In the genomic region with DNA sequence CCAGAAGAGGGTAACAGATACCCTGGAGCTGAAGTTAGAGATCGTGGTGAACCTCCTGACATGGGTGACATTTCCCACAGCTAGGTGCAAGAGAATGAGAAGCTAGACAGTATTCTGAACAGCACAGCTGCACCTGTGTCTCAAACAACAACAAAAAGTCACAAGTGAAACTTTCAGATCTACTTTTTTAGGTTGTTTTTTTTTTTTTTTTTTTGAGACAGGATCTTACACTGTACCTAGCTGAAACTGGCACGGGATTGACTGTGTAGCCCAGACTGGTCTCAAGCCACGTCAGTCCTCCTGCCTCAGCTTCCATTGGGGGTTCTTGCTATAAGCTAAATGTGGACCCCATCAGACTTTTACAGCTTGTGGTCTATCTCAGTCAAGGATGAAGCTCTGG, we compare ENCODE assay signal across 24 mouse cellular contexts. TPM values are rescaled to one million over a fixed set of nuclear protein-coding genes. Genes with fewer than 3 reads are reported as not detected.
DNase-seq lines count a peak whose midpoint lies in the region; ATAC-seq and TF ChIP-seq lines count a peak whose summit lies in the region.
"Had no signal": no experiment of that assay in that cellular context is flagged by ENCODE, and none has a peak within 500 bp of the region (broad histone marks: within the 10 kb centered on the region; RNA-seq: fewer than 3 reads in every experiment).

No protein-coding gene starts in this region.

- peaks cover 5% of the 10 kb centered on the region; the same call in 1 of the 2 replicates for H3K4me1 ChIP-seq in liver, adult 2 months (ENCODE audit: control insufficient read depth, insufficient read depth, low read length)
- H3K4me1 ChIP-seq in MEL (ENCODE audit: control insufficient read depth in 1 of 2, insufficient read depth in 2 of 2, low read length in 2 of 2), result peaks cover 16 to 18% of the 10 kb centered on the region in 2 experiments
- peaks cover 53% of the 10 kb centered on the region for H3K4me1 ChIP-seq in liver, embryonic 12.5 days
- H3K4me1 ChIP-seq in small intestine, adult 2 months (ENCODE audit: control insufficient read depth, insufficient read depth, insufficient read length, low read length), result peaks cover 5% of the 10 kb centered on the region

- no peak for TF ChIP-seq EP300 in MEL (IDR thresholded peaks at IDR 0.05; ENCODE audit: low read depth in 1 of 2, low read length in 2 of 2)

- no peak for ATAC-seq in liver, embryonic 12.5 days
- ATAC-seq in activated CD4-positive, CD25-positive, alpha-beta regulatory T cell, adult 4 months, result no peak
- no peak for ATAC-seq in granulocyte monocyte progenitor cell, adult 5-6 weeks (replicated peaks; ENCODE audit: poor library complexity, severe bottlenecking)
- ATAC-seq: forebrain, embryonic 13.5 days; inflammation-experienced regulatory T-cells, adult 6 months; midbrain, embryonic 15.5 days had no signal

- WGBS in liver, adult 2 months, result 52% methylated on average over 3 of the region's 3 CpGs
- 72% methylated on average over 3 of the region's 3 CpGs for WGBS in liver, embryonic 12.5 days (ENCODE audit: insufficient replicate concordance)
- WGBS in small intestine, adult 2 months, result 52% methylated on average over 3 of the region's 3 CpGs

- H3K27ac ChIP-seq in liver, adult 2 months (replicated peaks; ENCODE audit: insufficient read depth, low read depth, low read length), result no peak overlapping the region
- no peak overlapping the region for H3K27ac ChIP-seq in MEL (ENCODE audit: control insufficient read depth, low read depth, low read length)
- H3K27ac ChIP-seq in liver, embryonic 12.5 days, result peak overlapping the region; percentile 91; the same call in 1 of the 2 replicates
- H3K27ac ChIP-seq in small intestine, adult 2 months (ENCODE audit: insufficient read depth, low read depth, low read length), result peak overlapping the region; percentile 31; the same call in 1 of the 2 replicates
- H3K27ac ChIP-seq: forebrain, embryonic 13.5 days; hindbrain, embryonic 13.5 days; kidney, embryonic 15.5 days; limb, embryonic 13.5 days; lung, embryonic 15.5 days; midbrain, embryonic 15.5 days; neural tube, embryonic 12.5 days had no signal

- H3K36me3 ChIP-seq in liver, adult 2 months (ENCODE audit: control insufficient read depth, insufficient read depth, low read length), result no peaks in the 10 kb centered on the region
- peaks cover 0 to 23% of the 10 kb centered on the region in 2 experiments; a peak in 2 of 4 replicates for H3K36me3 ChIP-seq in MEL (ENCODE audit: control insufficient read depth in 1 of 2, insufficient read depth in 2 of 2, low read length in 2 of 2)
- no peaks in the 10 kb centered on the region for H3K36me3 ChIP-seq in liver, embryonic 12.5 days
- H3K36me3 ChIP-seq in small intestine, adult 2 months (ENCODE audit: control insufficient read depth, insufficient read depth, low read length), result no peaks in the 10 kb centered on the region
- H3K36me3 ChIP-seq: heart, embryonic 10.5 days; hindbrain, embryonic 13.5 days; kidney, embryonic 15.5 days; limb, embryonic 13.5 days; lung, embryonic 15.5 days; midbrain, embryonic 15.5 days; neural tube, embryonic 12.5 days had no signal

- DNase-seq in liver, adult 2 months (ENCODE audit: extremely low read depth, low read depth, low spot score), result peak; percentile 38
- DNase-seq in liver, result no peak
- peak; percentile 26 for DNase-seq in MEL (ENCODE audit: low read depth, low spot score)
- DNase-seq: adrenal gland, postnatal 10 days; B cell, adult 2 months; cerebellum, adult 8-10 months; cerebellum, postnatal 36 days; kidney, postnatal 36 days; lung, postnatal 4 days; right cerebral cortex, postnatal 25 days; thymus, adult 18-20 months had no signal

- H3K27me3 ChIP-seq in liver, adult 2 months (ENCODE audit: control insufficient read depth, insufficient read depth, low read length), result no peaks in the 10 kb centered on the region
- no peaks in the 10 kb centered on the region for H3K27me3 ChIP-seq in MEL (ENCODE audit: control insufficient read depth in 1 of 2, insufficient read depth in 2 of 2, low read length in 2 of 2)
- no peaks in the 10 kb centered on the region for H3K27me3 ChIP-seq in liver, embryonic 12.5 days (replicated peaks)
- no peaks in the 10 kb centered on the region for H3K27me3 ChIP-seq in small intestine, adult 2 months (ENCODE audit: control insufficient read depth, insufficient read depth, low read length)
- H3K27me3 ChIP-seq: forebrain, embryonic 13.5 days; hindbrain, embryonic 13.5 days; kidney, embryonic 15.5 days; limb, embryonic 13.5 days; lung, embryonic 15.5 days; midbrain, embryonic 15.5 days; neural tube, embryonic 12.5 days had no signal

- no peaks in the 10 kb centered on the region for H3K9me3 ChIP-seq in MEL (replicated peaks; ENCODE audit: insufficient read depth, low read length)
- H3K9me3 ChIP-seq in liver, embryonic 12.5 days (replicated peaks), result no peaks in the 10 kb centered on the region
- H3K9me3 ChIP-seq: forebrain, embryonic 13.5 days; heart, embryonic 10.5 days; hindbrain, embryonic 13.5 days; kidney, embryonic 15.5 days; limb, embryonic 13.5 days; lung, embryonic 15.5 days; midbrain, embryonic 15.5 days; neural tube, embryonic 12.5 days had no signal

- H3K79me2 ChIP-seq in liver, adult 2 months (ENCODE audit: control insufficient read depth, insufficient read depth, low read length), result no peaks in the 10 kb centered on the region
- peaks cover 24% of the 10 kb centered on the region for H3K79me2 ChIP-seq in MEL (ENCODE audit: control insufficient read depth, insufficient read depth, low read length, poor library complexity)

- H3K4me2 ChIP-seq in liver, embryonic 12.5 days, result peak overlapping the region; percentile 94; the same call in 1 of the 2 replicates

- no peak overlapping the region for H3K4me3 ChIP-seq in liver, adult 2 months (ENCODE audit: insufficient read depth, low read depth, low read length)
- H3K4me3 ChIP-seq in MEL (ENCODE audit: control insufficient read depth in 1 of 2, insufficient read depth in 1 of 2, low read depth in 2 of 2, low read length in 2 of 2), result peak overlapping the region; percentile 70 to 87; a peak in 3 of 4 replicates
- H3K4me3 ChIP-seq in liver, embryonic 12.5 days, result no peak overlapping the region
- no peak overlapping the region for H3K4me3 ChIP-seq in small intestine, adult 2 months (ENCODE audit: low read depth, low read length)
- H3K4me3 ChIP-seq: limb, embryonic 13.5 days; neural tube, embryonic 12.5 days had no signal

- no peak for TF ChIP-seq CTCF in liver, adult 2 months (IDR thresholded peaks at IDR 0.05; ENCODE audit: low read depth, low read length)
- no peak for TF ChIP-seq CTCF in MEL (IDR thresholded peaks at IDR 0.05 in 2 of 3, conservative IDR thresholded peaks at IDR 0.05 in 1 of 3; ENCODE audit: control insufficient read depth in 1 of 3, insufficient read depth in 1 of 3, low read depth in 2 of 3, low read length in 3 of 3, poor library complexity in 1 of 3, severe bottlenecking in 1 of 3)
- TF ChIP-seq CTCF in small intestine, adult 2 months (IDR thresholded peaks at IDR 0.05; ENCODE audit: extremely low read depth, insufficient read length, insufficient replicate concordance, low read depth, low read length), result no peak

- no peak for TF ChIP-seq POLR2A in liver, adult 2 months (IDR thresholded peaks at IDR 0.05; ENCODE audit: extremely low read depth, insufficient read depth, low read length)
- no peak for TF ChIP-seq POLR2A in MEL (IDR thresholded peaks at IDR 0.05; ENCODE audit: control insufficient read depth in 1 of 2, insufficient read depth in 1 of 2, low read depth in 1 of 2, low read length in 2 of 2, poor library complexity in 1 of 2)
- no peak for TF ChIP-seq POLR2A in small intestine, adult 2 months (IDR thresholded peaks at IDR 0.05; ENCODE audit: low read depth, low read length)

- no peak for TF ChIP-seq RAD21 in MEL (IDR thresholded peaks at IDR 0.05; ENCODE audit: low read depth, low read length)

- no peak overlapping the region for H3K9ac ChIP-seq in liver, adult 2 months (ENCODE audit: low read depth, low read length)
- H3K9ac ChIP-seq in MEL (ENCODE audit: control insufficient read depth, low read depth, low read length, poor library complexity, severe bottlenecking), result peak overlapping the region; percentile 77; the same call in 1 of the 2 replicates
- H3K9ac ChIP-seq in liver, embryonic 12.5 days, result no peak overlapping the region
- H3K9ac ChIP-seq: forebrain, embryonic 13.5 days; hindbrain, embryonic 13.5 days; kidney, embryonic 15.5 days; limb, embryonic 13.5 days; lung, embryonic 15.5 days; midbrain, embryonic 15.5 days; neural tube, embryonic 12.5 days had no signal

TF ChIP-seq in MEL, 35 proteins besides CTCF, POLR2A, EP300 and RAD21:
- TF ChIP-seq MXI1 (IDR thresholded peaks at IDR 0.05; ENCODE audit: low read depth, low read length) (peak; percentile 2; the same call in 1 of the 2 replicates), ETS1 (IDR thresholded peaks at IDR 0.05; ENCODE audit: low read depth, low read length) (no peak)
TF ChIP-seq in MEL: peak in this region for 1.

RNA-seq across cellular contexts. Expression of gene Gne, which starts 10.2 kb away (rescaled TPM):
- total RNA-seq in liver, adult 2 months (2014; rRNA removed), result 318 and 329 TPM in 2 replicates
- polyA plus RNA-seq in liver, adult 2 months (2012; rRNA removed), result 85.5 and 87.9 TPM in 2 replicates
- total RNA-seq in MEL (2012; rRNA removed), result 28.2 and 32.4 TPM in 2 replicates
- polyA plus RNA-seq in MEL (2012; ENCODE audit: insufficient read depth in 1 of 2, insufficient read length in 2 of 2, low read depth in 1 of 2, low replicate concordance in 2 of 2, missing spikeins in 1 of 2), result 100 to 1,000 TPM in 1 of 2 experiments, 10 to 100 TPM in 1; 53.0 to 127 TPM
- polyA plus RNA-seq in liver, embryonic 12.5 days (2016; fragmentation: Nextera tagmentation; extraction: Ambion mirVana), result 31.6 and 34.6 TPM in 2 replicates
- 26.9 and 40.6 TPM in 2 replicates for polyA plus RNA-seq in small intestine, adult 2 months (2012; rRNA removed)
- 10 to 100 TPM; 14.1 to 17.9 TPM for polyA plus RNA-seq in activated CD4-positive, CD25-positive, alpha-beta regulatory T cell, adult 4 months (2017; shearing (Covaris generic))
- total RNA-seq in granulocyte monocyte progenitor cell, adult 5-6 weeks (2014; fragmentation: Nextera tagmentation), result 32.9 and 42.7 TPM in 2 replicates
- total RNA-seq in granulocyte monocyte progenitor cell, adult 5-6 weeks (2017), result 34.6 and 36.3 TPM in 2 replicates

Comparison
In these comparisons a context has a peak if more than half of its experiments do, and no peak if none do; other contexts are left out.
1. H3K27ac ChIP-seq: peak in liver, embryonic 12.5 days (single experiment) and small intestine, adult 2 months (single experiment); none in liver, adult 2 months (single experiment) and MEL (single experiment).
2. H3K4me3 ChIP-seq: peak in MEL (2 of 2); none in liver, adult 2 months (single experiment), liver, embryonic 12.5 days (single experiment) and small intestine, adult 2 months (single experiment).